Mouse (Mus musculus): Measurements from ENCODE around the gene Sun3.

DNA sequence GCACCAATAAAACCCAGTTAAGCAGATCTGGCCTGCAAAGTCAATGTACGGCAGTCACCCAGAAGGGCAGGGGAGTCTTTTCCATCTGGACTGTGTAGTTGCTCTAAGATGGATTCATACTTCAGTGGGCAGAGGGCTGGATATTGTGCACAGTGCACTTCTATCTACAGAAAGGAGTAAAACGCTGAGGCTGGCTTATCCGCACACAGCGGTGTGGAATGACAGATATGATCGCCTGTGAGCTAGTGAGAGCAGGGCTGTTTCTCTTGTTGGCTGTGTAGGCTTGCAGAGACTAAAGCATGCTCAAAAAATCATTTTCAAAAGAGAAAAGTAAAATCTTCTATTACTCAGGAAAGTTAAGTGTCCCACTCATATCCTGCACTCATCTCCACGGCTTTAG is 76.7 kb downstream of the Sun3 start:
- TF ChIP-seq POLR2A (IDR thresholded peaks at IDR 0.05; ENCODE audit: control insufficient read depth in 1 of 2, insufficient read depth in 1 of 2, low read depth in 1 of 2, low read length in 2 of 2, poor library complexity in 1 of 2) (no peak), CTCF (IDR thresholded peaks at IDR 0.05 in 2 of 3, conservative IDR thresholded peaks at IDR 0.05 in 1 of 3; ENCODE audit: control insufficient read depth in 1 of 3, insufficient read depth in 1 of 3, low read depth in 2 of 3, low read length in 3 of 3, poor library complexity in 1 of 3, severe bottlenecking in 1 of 3) (no peak), HCFC1 (IDR thresholded peaks at IDR 0.05; ENCODE audit: low read depth, low read length) (no peak), EP300 (IDR thresholded peaks at IDR 0.05; ENCODE audit: low read depth in 1 of 2, low read length in 2 of 2) (no peak), BHLHE40 (IDR thresholded peaks at IDR 0.05; ENCODE audit: borderline replicate concordance, low read depth, low read length) (no peak), MAX (IDR thresholded peaks at IDR 0.05; ENCODE audit: low read length) (no peak)

Measured in MEL (cell line).